Mouse (Mus musculus) megakaryocyte, adult 5-6 weeks (primary cell): ENCODE data around the gene Snrpc. TPM values are rescaled to one million over a fixed set of nuclear protein-coding genes. Genes with fewer than 3 reads are reported as not detected.
"Not testable (repeated sequence)": the region's sequence is repeated elsewhere in the genome, so short reads cannot be mapped to it uniquely, and the experiment has no call there.

ENCODE experiments used
- ATAC-seq: 2 replicates; pipeline ENCODE4 v1.8.0; 2016; ENCODE audit warnings: mild to moderate bottlenecking, inconsistent platforms; ENCODE audit not compliant: poor library complexity, severe bottlenecking
- total RNA-seq, 2 experiments: library from RNA; stranded (forward) in 1 of 2; stranded (reverse) in 1 of 2; fragments of 153-499, 151-499 nt in 1 of 2; fragments of 221-1000, 200-1000 nt in 1 of 2; gene quantifications; 2 replicates each; pipeline versions ENCODE4 v1.2.3 to v1.2.4; 2015 to 2017

Snrpc gene
- total RNA-seq (2015) (109 and 136 TPM in 2 replicates), total RNA-seq (2017) (97.1 and 98.6 TPM in 2 replicates)

DNA sequence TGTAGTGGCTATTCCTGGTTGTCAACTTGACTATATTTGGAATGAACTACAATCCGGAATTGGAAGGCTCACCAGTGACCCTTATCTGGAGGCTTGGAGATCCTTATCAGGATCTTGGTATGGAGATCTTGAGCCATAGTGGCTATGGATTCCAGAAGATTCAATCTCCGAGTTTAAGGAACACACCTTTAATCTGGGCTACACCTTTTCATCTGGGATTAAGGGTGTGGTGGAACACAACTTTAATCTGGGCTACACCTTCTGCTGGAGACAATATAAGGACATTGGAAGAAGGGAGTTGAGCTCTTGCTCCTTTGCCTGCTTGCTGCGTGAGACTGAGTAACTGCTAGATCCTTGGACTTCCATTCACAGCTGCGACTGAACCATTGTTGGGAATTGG, at the start of gene Snrpc:
Gene Snrpc, plus strand, starts transcription at position 301 of the 400 bp plus-strand sequence.
- ATAC-seq = not testable (repeated sequence)

DNA sequence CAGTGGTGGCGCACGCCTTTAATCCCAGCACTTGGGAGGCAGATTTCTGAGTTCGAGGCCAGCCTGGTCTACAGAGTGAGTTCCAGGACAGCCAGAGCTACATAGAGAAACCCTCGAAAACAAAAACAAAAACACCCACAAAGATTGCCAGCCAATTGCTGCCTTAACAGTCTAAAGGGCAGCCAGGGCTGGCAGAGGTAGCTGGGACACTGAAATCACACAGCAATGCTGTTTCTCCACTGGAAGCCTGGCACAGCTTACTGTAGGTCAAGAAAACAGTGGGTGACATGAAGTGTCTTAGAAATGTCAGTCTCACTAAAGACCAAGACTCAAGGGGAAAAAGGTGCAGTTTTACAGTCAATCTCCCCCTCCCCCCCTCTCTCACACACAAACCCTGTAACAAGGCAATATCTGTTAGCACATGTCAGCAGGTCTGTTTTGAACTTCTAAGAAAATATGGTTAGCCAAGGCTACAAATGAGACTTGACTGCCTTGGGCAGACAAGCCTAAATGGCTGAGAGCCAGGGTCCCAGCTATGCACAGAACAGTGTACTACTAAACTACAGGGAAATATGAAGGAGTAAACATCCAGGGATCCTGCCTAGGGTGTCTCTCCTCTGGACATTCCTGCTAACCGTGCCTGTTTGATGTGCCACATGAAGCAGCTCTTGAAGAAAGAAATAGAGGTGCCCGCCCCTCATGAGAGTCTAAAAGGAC, 49.3 kb upstream of the Snrpc start:
- no peak for ATAC-seq

DNA sequence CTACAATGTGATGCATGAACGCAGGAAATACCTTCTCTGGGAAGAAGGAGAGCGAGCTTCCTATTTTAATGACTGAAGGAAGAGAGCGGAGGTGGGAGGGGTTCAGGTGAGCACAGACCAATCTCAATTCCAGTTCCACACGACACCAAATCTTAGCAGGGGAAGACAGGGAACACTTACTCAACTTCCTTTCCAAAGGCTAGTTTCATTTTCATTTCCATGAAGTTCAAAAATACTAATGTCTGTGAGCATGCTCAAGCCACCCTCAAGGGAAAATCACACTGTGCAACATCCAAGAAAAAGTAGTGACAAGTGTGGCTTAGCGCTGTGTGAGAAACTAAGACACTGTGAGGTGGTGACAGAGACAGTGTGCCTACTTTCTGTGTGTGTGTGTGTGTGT, 47.9 kb upstream of the Snrpc start:
- ATAC-seq = 0 out of 2 replicates have a peak, but pooled peaks have one; percentile 24

DNA sequence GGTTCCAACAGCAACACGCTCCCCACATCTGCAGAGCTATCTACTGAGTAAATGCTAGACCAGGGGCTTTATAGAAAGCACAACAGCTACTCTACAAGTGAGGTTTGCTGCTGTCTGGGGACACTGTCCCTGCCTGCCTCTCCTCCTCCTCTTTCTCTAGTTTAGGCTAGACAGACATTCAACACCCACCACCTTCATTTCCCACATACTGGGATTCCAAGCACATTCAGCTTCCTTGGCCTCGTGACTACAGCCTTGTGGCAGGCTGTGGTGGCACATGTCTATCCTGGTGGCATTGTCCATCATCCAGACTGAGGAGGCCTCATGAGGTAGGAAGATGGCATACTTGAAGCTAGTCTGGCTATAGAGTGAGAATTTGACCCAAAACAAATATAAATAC, 47.0 kb upstream of the Snrpc start:
- no peak for ATAC-seq

DNA sequence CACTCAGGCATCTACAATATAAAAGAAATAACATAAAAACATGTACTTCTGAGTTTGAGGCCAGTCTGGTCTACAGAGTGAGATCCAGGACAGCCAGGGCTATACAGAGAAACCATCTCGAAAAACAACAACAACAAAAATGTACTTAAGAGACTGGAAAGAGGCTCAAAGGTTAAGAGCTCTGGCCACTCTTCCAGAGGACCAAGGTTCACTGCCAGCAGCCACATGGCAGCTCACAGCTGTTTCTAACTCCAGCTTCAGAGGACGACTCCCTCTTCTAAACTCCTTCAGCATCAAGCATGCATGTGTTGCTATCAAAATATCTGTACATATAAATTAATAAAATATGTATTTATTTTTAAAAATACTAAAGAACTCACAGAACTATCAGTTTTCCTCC, 46.4 kb upstream of the Snrpc start:
- ATAC-seq = no peak

DNA sequence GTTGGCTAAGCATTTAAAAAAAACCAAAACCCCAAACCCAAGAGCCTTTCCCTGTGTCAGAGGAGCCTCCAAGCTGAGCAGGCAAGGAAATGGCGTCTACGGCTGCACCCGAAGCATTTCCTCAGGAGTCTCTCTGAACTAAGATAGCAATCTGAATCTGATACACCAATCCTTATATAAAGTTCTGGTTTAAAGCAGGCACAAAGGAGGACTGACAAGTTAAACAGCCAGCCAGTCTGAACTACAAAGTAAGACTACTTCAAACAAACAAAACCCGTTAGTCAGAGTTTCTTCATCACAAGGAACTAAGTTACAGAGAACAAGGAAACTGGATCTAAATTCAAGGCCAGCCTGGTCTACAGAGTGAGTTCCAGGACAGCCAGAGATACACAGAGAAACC, 45.4 kb upstream of the Snrpc start:
- ATAC-seq = no peak

DNA sequence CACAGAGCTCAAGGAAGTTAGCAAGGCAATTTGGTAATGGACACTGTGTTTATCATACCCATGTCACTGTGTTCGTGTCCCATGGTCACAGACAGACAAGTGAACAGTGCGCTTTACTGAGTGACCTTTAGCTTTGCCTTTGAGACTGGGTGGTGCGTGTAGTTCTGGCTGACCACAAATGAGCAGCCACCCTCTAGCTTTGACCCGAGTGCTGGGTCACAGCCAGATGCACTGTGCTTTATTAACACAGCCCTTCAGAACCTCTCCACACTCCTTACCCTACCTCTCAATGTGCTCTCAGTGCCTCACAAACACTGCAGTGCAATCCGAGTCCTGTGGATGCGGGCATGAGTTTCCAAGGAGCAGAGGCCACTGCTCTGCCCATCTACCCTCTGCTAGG, 44.8 kb upstream of the Snrpc start:
- ATAC-seq = no peak

DNA sequence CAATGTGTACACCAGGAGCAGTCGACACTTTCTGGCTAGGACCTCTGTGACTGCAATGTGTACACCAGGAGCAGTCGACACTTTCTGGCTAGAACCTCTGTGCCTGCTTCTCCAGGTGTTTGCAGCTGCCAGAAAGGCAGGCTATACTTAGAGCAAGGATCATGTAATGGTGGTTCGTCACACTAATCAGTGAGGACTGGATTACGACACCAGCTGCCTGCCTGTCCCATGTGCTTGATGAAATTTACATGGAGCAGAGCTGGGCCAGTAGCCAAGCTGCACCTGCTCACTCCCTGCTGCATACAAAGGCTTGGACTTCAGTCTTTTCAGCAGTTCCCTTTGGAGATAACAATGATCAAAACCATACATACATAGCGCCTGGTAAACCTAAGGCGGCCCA, 41.2 kb upstream of the Snrpc start:
- no peak for ATAC-seq

DNA sequence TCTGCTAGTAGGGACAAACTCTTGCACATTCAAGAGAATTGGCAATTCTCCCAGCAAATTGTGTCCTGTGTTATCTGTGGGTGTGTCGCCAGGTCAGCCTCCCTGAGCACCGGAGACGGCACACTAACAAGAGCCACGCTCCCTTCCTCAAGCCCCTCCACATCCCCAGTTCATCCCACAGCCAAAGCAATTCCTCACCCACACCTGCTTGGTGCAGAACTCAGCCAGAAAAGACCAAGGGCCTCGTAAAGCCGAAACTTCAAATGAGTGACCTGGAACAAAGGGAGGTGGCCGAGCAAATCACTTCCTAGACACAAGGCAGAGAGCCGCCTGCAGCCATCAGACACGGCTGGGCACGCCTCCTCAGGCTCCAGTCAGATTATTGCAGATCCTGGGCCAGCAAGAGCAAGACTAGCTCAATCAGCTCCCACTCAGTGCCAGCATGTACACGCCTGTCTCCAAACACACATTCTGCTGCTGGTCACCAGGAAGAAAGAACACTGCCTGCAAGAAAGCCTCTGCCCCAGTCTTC, 40.5 kb upstream of the Snrpc start:
- no peak for ATAC-seq

DNA sequence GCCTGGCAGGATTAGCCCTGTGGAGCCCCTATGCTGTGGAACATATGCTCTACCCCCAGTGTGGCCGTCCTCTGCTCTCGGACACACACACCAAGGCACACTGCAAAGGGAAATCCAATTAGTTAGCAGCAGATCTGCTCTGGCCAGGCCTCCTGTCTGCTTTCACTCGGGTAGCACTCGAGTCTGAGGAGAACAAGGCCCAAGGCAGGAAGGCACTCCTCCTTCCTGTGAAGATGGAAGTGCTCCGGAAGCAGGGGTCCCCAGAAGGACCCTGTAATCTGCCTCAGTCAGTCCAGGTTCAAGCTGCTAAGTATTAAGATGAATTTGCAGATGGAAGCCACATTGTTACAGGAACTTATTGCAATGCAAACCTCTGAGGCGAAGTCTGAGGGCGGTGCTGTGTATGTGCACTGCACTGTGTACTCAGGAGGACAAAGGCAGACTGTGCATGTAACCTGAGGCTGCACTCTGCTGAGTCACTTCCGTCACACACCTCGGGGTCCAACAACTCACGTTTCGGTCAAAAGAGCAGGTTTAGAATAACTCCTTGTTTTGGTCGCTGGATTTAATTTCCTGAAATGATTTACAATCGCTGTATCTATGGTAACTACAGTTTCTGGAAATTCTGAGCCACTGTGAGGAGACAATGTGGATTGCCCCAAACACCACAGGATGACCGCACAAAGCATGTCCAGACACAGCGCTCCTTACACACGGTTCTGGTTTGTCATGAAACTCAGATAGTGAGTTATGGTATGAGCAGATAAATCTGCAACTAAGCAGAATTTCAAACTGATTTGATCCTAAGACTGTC, 38.0 kb upstream of the Snrpc start:
- peak; percentile 77 for ATAC-seq

DNA sequence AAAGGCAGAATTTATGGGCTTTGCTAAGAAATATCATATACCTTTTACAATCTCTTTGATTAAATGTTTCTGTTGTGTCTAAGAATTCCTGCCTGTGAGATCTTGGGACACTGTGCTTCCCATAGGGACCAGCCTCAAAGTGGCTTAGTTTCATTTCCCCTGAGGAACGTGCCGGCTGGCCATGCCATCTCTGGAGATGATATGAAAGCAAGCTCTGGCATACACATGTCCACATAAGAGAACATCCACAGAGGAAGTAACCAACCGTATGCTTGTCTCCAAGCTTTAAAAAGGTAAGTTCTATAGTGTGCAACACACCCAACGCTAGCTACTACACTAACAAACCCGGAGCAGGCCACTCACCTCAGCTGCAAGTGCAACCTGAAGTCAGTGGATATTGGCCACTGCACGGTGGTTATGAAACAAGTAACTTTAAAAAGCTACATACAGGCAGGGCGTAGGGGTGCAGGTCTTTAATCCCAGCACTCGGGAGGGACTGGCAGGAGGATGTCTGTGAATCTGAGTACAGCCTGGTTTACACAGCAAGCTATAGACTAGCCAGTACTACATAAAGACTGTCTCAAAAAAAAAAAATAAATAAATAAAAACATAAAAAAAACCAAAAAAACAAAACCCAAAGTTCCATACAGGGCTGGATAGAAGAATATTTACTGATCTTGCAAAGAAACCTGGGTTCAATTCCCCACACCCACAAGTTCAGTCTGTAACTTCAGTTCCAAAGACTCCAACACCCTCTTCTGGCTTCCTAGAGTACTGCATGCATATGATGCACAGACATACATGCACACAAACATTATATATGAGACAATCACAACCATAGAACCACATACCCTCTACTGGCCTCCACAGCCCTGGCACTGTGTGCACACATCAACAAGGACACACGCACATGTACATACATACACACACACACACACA, 37.0 kb upstream of the Snrpc start:
- ATAC-seq = peak; percentile 55

DNA sequence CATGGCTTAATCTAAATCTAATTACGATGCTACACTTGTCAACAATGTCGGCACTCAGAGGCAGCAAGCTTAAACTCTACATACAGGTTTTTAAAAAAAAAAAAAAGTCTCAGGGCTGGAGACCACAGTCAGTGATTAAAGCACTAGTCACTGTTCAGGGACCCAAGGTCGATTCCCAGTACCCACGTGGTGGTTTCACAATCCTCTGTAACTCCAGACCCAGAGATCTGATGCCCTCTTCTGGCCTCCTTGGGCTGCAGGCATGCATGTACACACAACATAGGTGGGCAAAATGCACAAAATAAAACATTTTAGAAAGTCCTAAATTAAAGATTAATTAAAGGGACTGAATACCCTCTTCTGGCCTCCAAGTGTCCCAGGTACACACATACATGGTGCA, 34.2 kb upstream of the Snrpc start:
- no peak for ATAC-seq

DNA sequence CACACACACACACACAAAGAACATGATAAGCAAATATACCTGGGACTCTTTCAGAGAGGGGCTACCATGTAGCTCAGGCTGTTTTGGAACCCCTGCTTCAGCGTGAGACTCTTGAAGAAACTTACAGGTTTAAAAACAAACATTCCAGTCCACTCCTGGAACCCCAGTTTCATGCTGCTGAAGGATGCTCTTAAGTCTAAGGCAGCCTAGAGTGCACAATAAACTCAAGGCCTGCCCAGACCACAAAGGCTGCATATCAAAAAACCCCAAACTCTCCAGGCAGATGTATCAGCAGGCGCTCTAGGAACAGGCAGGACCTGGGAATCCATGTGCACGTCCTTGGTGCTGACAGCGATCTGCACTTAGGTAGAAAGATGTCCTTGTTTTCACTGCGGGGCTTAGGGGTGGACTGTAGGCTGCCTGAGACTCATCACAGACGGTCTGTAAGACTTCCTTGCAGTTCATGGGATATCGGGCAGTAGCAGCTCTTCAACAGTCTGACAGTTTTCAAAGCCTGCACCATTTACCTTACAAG, 33.7 kb upstream of the Snrpc start:
- no peak for ATAC-seq

DNA sequence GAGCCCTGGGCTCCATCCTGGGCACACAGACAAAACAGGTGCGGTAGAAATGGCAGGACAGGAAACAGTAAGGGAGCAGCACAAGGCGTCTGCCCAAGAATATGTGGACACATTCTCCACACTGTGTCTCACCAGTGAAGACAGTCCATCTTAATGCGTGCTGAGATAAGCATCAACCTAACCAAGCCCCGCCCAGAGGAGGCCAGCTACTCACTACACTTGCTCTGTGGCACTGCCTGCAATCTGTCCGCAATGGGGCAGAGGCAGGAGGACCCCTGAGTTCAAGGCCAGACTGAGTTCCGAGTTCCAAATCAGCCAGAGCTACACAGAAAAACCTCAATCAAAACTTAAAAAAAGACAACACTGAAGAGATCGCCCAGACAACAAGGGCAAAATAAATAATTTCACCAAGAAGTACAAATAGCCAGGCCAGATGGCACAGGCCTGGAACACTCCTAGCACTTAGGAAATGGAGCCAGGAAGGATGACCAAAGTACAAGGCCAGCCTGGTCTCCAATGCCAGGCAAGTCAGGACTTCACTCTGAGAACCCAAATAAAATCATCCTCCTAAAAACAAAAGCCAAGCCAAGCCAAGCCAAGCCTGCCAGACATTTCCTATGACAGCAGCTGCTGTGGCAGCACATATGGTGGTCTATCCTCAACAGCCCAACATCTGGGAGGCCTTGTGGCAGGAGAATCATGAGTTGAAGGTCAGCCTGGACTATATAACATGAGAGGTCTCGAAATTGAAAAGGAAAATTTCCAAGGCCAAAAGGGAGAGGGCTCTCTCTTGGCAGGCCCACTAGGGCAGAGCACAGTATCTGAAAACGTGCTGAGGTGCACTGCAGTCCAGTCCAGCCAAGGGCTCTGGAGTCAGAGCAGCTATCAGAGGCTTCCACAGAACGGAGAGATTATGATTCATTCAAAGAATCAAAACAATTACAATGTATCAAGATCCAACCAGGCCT, 32.9 kb upstream of the Snrpc start:
- no peak for ATAC-seq

DNA sequence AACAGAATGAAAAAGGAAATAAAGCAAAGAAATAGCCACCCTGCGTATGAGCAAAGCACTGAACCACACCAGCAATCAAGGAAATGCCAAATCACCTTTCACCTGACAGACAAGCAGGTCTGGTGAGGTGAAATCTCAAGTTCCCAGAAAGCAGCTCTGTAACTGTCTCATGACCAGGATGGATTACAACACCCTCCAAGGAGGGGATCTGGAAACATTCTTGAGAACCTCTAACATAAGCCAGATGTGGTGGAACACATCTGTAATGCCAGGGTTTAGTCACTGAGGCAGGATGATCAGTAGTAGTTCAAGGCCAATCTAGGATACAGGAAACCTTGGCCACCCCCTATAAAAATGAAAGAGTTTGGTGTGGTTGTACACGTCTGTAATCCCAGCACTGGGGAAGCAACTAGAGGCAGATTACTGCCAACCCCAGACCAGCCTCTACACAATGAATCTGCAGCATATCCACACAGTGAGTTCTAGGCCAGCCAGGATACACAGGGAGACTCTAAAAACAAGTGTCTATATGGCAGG, 30.3 kb upstream of the Snrpc start:
- no peak for ATAC-seq

DNA sequence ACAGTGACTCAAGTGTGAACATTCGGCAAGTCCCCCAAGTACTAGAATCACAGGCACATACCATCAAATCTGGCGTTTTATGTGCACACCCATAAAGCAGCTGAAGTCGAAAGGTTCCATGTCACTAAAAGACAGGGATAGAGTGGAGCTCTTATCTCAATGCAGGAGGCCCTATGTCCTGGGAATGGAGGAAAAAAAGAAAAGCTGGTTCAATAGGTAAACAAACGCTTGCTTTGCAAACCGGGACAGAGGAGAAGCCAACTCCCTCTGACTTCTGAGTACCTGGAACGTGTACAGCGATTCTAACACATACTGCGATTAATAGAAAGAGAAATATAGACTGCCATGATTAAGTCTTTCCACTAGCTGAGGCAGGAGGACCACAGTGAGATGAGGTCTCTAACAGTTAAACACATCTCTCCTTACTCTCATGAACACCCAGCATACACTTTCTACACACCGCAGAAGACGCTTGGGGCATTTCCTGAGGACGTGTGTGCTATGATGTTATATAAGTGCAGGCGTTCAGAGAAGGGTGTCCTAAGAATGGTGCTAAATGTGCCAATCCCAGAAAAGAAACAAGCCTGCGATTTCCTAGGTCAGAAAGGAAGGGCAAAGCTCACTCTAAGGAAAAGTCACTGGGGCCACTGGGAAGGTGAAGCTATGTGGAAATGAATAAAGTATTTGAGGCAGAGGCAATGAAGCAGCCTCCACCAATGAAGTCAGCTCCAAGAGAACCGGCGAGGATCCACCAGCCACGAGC, 27.2 kb upstream of the Snrpc start:
- ATAC-seq = no peak

DNA sequence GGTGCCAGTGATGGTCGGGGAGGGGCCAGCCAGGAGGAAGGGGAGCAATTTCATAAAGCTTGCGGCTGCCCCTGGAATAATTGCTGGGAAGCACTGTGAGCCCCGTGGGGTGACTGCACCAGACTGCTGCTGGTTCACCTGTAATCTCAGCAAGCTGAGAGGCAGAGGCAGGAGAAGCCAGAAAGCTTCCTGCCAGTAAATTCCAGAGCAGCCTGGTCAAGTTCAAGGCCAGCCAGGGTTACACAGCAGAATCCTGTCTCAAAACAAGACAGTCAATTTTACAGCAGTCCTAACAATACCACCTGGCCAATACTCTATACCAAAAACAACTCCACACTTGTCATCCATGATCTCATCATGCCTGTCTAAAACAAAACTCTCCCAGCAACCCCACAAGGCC, 26.0 kb upstream of the Snrpc start:
- no peak for ATAC-seq

DNA sequence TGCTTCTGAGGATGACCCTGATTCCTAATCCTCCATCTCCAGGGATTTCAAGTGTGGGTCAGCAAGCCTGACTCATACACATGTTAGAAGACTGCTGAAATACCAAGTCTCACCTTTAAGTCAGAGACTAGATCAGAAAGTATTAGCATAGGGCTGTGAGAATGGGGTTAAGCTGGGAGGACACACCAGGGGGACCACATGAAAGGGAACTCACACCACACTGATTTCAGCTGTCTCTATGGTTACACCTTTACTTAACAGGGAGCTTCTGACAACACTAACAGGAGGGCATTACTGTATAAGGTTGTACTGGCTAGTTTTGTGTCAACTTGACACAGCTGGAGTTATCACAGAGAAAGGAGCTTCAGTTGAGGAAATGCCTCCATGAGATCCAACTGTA, 23.3 kb upstream of the Snrpc start:
- no peak for ATAC-seq
